Mouse (Mus musculus) forebrain, embryonic 12.5 days (tissue): ENCODE results near the gene Vax1. TPM values are rescaled to one million over a fixed set of nuclear protein-coding genes. Genes with fewer than 3 reads are reported as not detected.

ENCODE experiments used
- ATAC-seq: fragments of 200-750 bp; cut with Nextera tagmentation; 2 replicates; pipeline ENCODE4 v1.8.0; 2017; ENCODE audit warnings: moderate TSS enrichment; ENCODE audit not compliant: low FRiP score
- H3K27ac ChIP-seq: fragments of 300-500 bp; sonication (generic); 2 replicates; pipeline ENCODE4 v1.5.1; 2016; ENCODE audit warnings: mild to moderate bottlenecking
- H3K27me3 ChIP-seq: fragments of 300-500 bp; sonication (generic); 2 replicates; pipeline ENCODE4 v1.6.1; 2016; ENCODE audit warnings: mild to moderate bottlenecking
- H3K36me3 ChIP-seq: fragments of 300-500 bp; sonication (generic); replicated peaks from 2 replicates; pipeline ENCODE4 v1.6.1; 2016; ENCODE audit warnings: mild to moderate bottlenecking
- H3K4me1 ChIP-seq: fragments of 300-500 bp; sonication (generic); 2 replicates; pipeline ENCODE4 v1.6.1; 2016
- H3K4me2 ChIP-seq: fragments of 300-500 bp; sonication (generic); 2 replicates; pipeline ENCODE4 v1.6.1; 2016; ENCODE audit warnings: mild to moderate bottlenecking, moderate library complexity
- H3K4me3 ChIP-seq: fragments of 300-500 bp; sonication (generic); replicated peaks from 2 replicates; pipeline ENCODE4 v1.5.1; 2016; ENCODE audit warnings: mild to moderate bottlenecking
- H3K9ac ChIP-seq: fragments of 300-500 bp; sonication (generic); 2 replicates; pipeline ENCODE4 v1.6.1; 2016; ENCODE audit warnings: mild to moderate bottlenecking
- H3K9me3 ChIP-seq: fragments of 300-500 bp; sonication (generic); 2 replicates; pipeline ENCODE4 v1.6.1; 2016
- WGBS: fragments of 180-500 bp; shearing (Covaris S2); methylation state at CpG from one replicate; pipeline ENCODE4 v1.1.7; 2016; 5-methylcytosine and 5-hydroxymethylcytosine counted together
- polyA plus RNA-seq: library from polyadenylated mRNA; unstranded; fragments of >200 nt; fragmentation: Nextera tagmentation; extraction: Ambion mirVana; gene quantifications from 2 replicates; pipeline ENCODE4 v1.2.1, GENCODE M21; 2016

The Vax1 gene
- polyA plus RNA-seq, 1 experiment from 2014 or later: 6.8 TPM

DNA sequence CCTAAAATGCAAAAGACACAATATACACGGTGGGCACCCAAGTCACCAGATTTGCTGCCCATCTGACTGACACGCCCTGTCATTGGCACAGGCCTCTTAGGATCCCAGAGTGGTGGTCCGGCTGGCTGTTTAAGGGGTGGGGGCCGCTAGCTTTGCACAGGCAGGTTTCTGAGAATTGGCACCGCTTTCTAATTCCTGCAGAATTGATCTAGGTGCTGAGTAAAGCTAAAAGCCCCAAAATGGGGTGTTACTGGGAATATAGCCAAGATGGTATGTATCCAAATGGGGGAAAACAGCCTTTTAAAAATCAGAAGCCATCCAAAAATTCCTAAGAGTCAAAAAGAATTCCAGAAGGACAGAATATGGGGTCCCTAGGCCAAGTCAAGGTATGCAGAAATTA is 2.0 kb downstream of the Vax1 start:
- Histone ChIP-seq H3K9me3 (no peaks in the 10 kb centered on the region), H3K27ac (peak overlapping the region; percentile 88), H3K36me3 (no peaks in the 10 kb centered on the region), H3K27me3 (peaks cover 96% of the 10 kb centered on the region), H3K4me1 (peaks cover 52% of the 10 kb centered on the region), H3K4me2 (peak overlapping the region; percentile 74), H3K4me3 (peak overlapping the region; percentile 61), H3K9ac (peak overlapping the region; percentile 85)
- WGBS: 15% methylated on average over 5 of the region's 5 CpGs
- ATAC-seq: no peak

DNA sequence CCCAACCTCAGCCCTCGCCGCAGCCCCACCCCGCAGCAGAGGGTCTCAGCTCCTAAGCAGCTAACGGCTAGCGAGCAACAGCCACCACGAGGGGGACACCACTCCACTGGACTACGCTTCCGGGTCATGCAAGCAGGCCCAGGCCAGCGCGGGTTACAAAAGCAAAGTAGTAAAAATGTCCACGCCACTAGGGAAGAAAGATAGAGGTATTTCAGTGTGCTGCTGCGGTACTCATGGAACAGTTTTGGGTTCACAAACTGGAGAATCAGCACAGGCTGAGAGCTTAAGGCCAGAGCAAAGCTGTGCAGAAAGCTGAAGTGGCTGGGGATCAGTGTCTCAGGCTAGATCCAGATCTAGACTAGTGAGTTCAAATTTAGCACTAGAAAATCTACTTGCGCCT is 3.0 kb downstream of the Vax1 start:
- H3K36me3 ChIP-seq: no peaks in the 10 kb centered on the region
- peak overlapping the region; percentile 85 for H3K9ac ChIP-seq
- H3K9me3 ChIP-seq: no peaks in the 10 kb centered on the region
- peak overlapping the region; percentile 74 for H3K4me2 ChIP-seq
- no peak for ATAC-seq
- peak overlapping the region; percentile 61 for H3K4me3 ChIP-seq
- H3K4me1 ChIP-seq: peaks cover 47% of the 10 kb centered on the region
- peak overlapping the region; percentile 88 for H3K27ac ChIP-seq
- under 1% methylated on average over 13 of the region's 13 CpGs for WGBS
- peaks cover 96% of the 10 kb centered on the region for H3K27me3 ChIP-seq

- 0% methylated on average over 55 of the region's 55 CpGs for WGBS
Measured at GRCm38 (mm10) chr19:59166311-59166761, 3.5 kb downstream of the Vax1 start.

GRCm38 (mm10) chr19:59165577-59165976 is 4.3 kb downstream of the Vax1 start:
- no peak overlapping the region for H3K27ac ChIP-seq
- peak overlapping the region; percentile 85 for H3K9ac ChIP-seq
- peak overlapping the region; percentile 74 for H3K4me2 ChIP-seq
- H3K4me1 ChIP-seq: peaks cover 34% of the 10 kb centered on the region
- H3K4me3 ChIP-seq: peak overlapping the region; percentile 61
- 7% methylated on average over 7 of the region's 7 CpGs for WGBS
- H3K9me3 ChIP-seq: no peaks in the 10 kb centered on the region
- no peaks in the 10 kb centered on the region for H3K36me3 ChIP-seq
- peaks cover 96% of the 10 kb centered on the region for H3K27me3 ChIP-seq
- no peak for ATAC-seq

More at GRCm38 (mm10) chr19:59166311-59166761, 3.5 kb downstream of the Vax1 start:
- peaks cover 41% of the 10 kb centered on the region for H3K4me1 ChIP-seq
- ATAC-seq: 0 out of 2 replicates have a peak, but pooled peaks have one; percentile 18
- no peaks in the 10 kb centered on the region for H3K36me3 ChIP-seq
- H3K4me3 ChIP-seq: peak overlapping the region; percentile 61
- peak overlapping the region; percentile 74 for H3K4me2 ChIP-seq
- peak overlapping the region; percentile 85 for H3K9ac ChIP-seq
- peaks cover 96% of the 10 kb centered on the region for H3K27me3 ChIP-seq
- peak overlapping the region; percentile 88 for H3K27ac ChIP-seq
- no peaks in the 10 kb centered on the region for H3K9me3 ChIP-seq

DNA sequence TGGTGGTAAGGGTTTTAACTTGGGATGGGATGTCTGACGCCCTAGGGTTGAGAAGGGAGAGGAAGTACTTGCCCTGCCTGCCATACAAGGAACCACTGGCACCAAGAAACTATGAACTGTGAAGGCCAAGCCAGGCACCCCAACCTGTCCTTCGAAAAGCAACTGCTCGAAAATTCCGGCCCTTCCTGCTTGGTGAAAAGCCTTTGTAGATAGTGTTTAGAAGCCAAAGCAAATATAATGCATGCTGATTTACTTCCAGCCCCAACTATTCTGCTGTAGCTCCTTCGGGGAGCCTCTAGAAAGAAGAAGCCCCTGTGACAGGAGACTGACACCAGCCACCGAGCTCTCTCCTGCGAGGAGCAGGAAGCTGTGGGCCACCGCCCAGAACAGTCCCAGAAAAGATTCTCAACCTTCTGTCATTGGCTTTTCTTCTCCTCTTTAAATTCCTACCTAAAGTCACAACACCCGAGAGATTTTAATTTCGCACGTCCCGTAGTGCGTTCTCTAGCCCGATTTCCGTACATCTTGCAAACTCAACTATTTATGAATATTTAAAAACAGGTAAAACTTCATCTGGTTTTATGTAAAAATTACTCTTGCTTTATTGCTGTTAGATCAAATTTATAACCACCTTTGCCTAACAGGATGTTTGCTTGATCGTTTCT is 4.8 kb downstream of the Vax1 start:
- H3K27ac ChIP-seq: peak overlapping the region; percentile 44

GRCm38 (mm10) chr19:59164111-59164510 is 5.7 kb downstream of the Vax1 start:
- H3K4me2 ChIP-seq: peak overlapping the region; percentile 24; the same call in 1 of the 2 replicates
- no peaks in the 10 kb centered on the region for H3K36me3 ChIP-seq
- ATAC-seq: no peak
- peaks cover 19% of the 10 kb centered on the region for H3K4me1 ChIP-seq
- no peak overlapping the region for H3K27ac ChIP-seq
- H3K27me3 ChIP-seq: peaks cover 94% of the 10 kb centered on the region
- 9% methylated on average over 1 of the region's 1 CpGs for WGBS
- no peaks in the 10 kb centered on the region for H3K9me3 ChIP-seq
- H3K9ac ChIP-seq: no peak overlapping the region
- no peak overlapping the region for H3K4me3 ChIP-seq

More for the DNA sequence above, 4.8 kb downstream of the Vax1 start:
- no peak for ATAC-seq
- Histone ChIP-seq H3K4me3 (peak overlapping the region; percentile 61), H3K9ac (peak overlapping the region; percentile 85), H3K4me2 (peak overlapping the region; percentile 74), H3K27me3 (peaks cover 95% of the 10 kb centered on the region), H3K4me1 (peaks cover 28% of the 10 kb centered on the region), H3K36me3 (no peaks in the 10 kb centered on the region), H3K9me3 (no peaks in the 10 kb centered on the region)
- 9% methylated on average over 16 of the region's 16 CpGs for WGBS

DNA sequence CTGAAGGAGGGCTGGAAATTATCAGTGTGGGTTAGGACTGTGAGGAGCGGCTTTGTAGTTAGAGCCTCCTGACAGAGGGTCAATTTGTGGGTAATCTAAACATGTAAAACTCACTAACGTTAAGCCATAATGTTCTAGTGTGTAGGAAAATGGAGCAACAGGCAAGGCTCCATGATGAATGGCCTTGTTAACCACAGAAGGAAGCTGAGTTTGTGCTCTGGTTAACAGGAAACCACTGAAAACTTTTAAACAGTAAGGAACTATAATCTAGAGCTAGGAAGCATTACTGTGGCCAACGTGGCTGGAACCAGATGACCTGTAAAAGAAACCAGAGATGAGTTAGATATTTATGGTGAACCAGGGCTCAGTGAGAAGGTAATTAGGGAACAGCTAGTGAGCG is 13.2 kb downstream of the Vax1 start:
- Histone ChIP-seq H3K4me2 (no peak overlapping the region), H3K27me3 (peaks cover 62% of the 10 kb centered on the region), H3K9ac (no peak overlapping the region), H3K36me3 (no peaks in the 10 kb centered on the region), H3K4me3 (no peak overlapping the region), H3K9me3 (no peaks in the 10 kb centered on the region), H3K27ac (no peak overlapping the region), H3K4me1 (no peaks in the 10 kb centered on the region)
- 87% methylated on average over 4 of the region's 4 CpGs for WGBS
- no peak for ATAC-seq

- Histone ChIP-seq H3K9me3 (no peaks in the 10 kb centered on the region), H3K27me3 (peaks cover 56% of the 10 kb centered on the region), H3K36me3 (no peaks in the 10 kb centered on the region), H3K27ac (no peak overlapping the region), H3K4me3 (no peak overlapping the region), H3K9ac (no peak overlapping the region), H3K4me1 (no peaks in the 10 kb centered on the region), H3K4me2 (no peak overlapping the region)
- no peak for ATAC-seq
- 92% methylated on average over 2 of the region's 2 CpGs for WGBS
Measured at GRCm38 (mm10) chr19:59154171-59154570, 15.7 kb downstream of the Vax1 start.

DNA sequence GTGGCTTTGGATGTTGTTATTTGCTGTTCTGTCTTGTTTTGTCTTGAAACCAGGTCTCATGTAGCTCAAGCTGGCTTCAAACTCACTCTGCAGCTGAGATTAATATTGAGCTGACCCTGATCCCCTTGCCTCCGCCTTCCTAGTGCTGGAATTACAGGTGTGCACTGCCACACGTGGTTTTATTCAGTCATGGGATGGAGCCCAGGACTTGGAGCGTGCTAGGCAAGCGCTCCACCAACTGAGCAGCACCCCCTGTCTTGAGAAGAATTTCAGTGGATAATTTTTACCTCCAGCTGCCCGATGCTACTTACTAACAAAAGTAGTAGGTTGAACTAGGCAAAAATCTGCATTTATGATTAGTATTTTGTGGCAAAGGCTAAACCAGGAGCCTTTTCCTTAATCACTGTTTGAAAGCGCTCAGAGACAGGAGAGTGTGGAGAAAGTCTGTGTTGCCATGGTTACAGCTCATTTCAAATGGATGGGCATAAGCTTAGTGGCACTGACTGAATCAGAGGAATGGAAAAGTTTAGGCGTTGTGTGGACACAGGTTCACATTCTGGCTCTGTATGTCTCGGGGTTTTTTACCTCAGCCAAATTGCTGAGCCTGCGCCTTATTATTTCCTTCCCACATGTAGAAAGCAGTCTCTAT is 24.2 kb downstream of the Vax1 start:
- 36% methylated on average over 9 of the region's 9 CpGs for WGBS
- H3K27ac ChIP-seq: no peak overlapping the region
- ATAC-seq: no peak

GRCm38 (mm10) chr19:59145064-59145463 is 24.8 kb downstream of the Vax1 start:
- Histone ChIP-seq H3K27me3 (peaks cover 77% of the 10 kb centered on the region), H3K4me3 (no peak overlapping the region), H3K36me3 (no peaks in the 10 kb centered on the region), H3K4me2 (no peak overlapping the region), H3K4me1 (peaks cover 9% of the 10 kb centered on the region), H3K9me3 (no peaks in the 10 kb centered on the region), H3K27ac (no peak overlapping the region), H3K9ac (no peak overlapping the region)
- WGBS: 81% methylated on average over 6 of the region's 6 CpGs
- no peak for ATAC-seq

More for the DNA sequence above, 24.2 kb downstream of the Vax1 start:
- H3K9me3 ChIP-seq: no peaks in the 10 kb centered on the region
- H3K4me3 ChIP-seq: no peak overlapping the region
- peaks cover 9% of the 10 kb centered on the region for H3K4me1 ChIP-seq
- H3K36me3 ChIP-seq: no peaks in the 10 kb centered on the region
- no peak overlapping the region for H3K9ac ChIP-seq
- H3K4me2 ChIP-seq: no peak overlapping the region
- H3K27me3 ChIP-seq: peaks cover 72% of the 10 kb centered on the region

GRCm38 (mm10) chr19:59142206-59142605 is 27.6 kb downstream of the Vax1 start:
- Histone ChIP-seq H3K4me1 (peaks cover 9% of the 10 kb centered on the region), H3K27me3 (peaks cover 85% of the 10 kb centered on the region), H3K36me3 (no peaks in the 10 kb centered on the region), H3K9me3 (no peaks in the 10 kb centered on the region), H3K4me2 (no peak overlapping the region), H3K27ac (no peak overlapping the region), H3K9ac (no peak overlapping the region), H3K4me3 (no peak overlapping the region)
- no peak for ATAC-seq
- 34% methylated on average over 4 of the region's 4 CpGs for WGBS

DNA sequence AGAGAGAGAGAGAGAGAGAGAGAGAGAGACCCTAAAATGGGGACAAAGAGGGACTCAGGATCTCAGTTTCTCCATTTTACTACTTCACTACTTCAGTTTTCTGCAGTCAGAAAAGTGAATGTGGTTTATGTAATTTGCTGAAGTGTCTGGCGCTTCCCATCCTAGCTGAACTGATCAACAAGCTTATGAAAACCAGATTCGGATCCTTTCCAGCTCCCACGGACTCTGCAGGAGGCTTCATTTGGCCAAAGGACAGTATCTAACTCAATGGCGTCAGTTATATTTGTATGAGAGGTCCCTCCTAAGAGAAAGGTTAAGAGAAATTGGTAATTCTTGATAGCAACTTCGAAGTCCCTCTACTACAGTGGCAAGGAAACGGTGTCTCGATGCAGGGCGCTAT is 34.5 kb downstream of the Vax1 start:
- Histone ChIP-seq H3K4me2 (peak overlapping the region; percentile 21; the same call in 1 of the 2 replicates), H3K36me3 (no peaks in the 10 kb centered on the region), H3K9ac (no peak overlapping the region), H3K4me1 (peaks cover 36% of the 10 kb centered on the region), H3K4me3 (no peak overlapping the region), H3K27me3 (peaks cover 51% of the 10 kb centered on the region), H3K9me3 (no peaks in the 10 kb centered on the region), H3K27ac (peak overlapping the region; percentile 69)
- 25% methylated on average over 8 of the region's 8 CpGs for WGBS
- no peak for ATAC-seq
